Mouse (Mus musculus): Measurements from ENCODE around the gene Dnmt3l. TPM values are rescaled to one million over a fixed set of nuclear protein-coding genes. Genes with fewer than 3 reads are reported as not detected.

The Dnmt3l gene
- polyA plus RNA-seq, 1 experiment: 1.8 TPM

DNA sequence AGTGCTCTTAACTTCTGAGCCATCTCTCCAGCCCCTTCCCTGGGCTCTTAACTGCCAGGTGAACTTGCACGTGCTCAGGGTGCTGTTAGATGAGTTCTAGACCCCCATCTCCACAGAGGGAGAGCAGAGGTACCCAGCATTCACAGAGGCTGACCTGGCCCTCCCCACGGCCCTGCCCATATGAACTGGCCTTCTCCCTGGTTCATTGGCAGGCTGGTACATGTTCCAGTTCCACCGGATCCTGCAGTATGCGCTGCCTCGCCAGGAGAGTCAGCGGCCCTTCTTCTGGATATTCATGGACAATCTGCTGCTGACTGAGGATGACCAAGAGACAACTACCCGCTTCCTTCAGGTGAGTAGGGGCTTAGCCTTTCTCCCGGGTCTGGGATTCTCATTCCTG is 15.3 kb downstream of the Dnmt3l start:
- Histone ChIP-seq H3K4me1 (ENCODE audit: control insufficient read depth, insufficient read depth, low read length) (no peaks in the 10 kb centered on the region), H3K27me3 (ENCODE audit: control insufficient read depth, insufficient read depth, low read length) (no peaks in the 10 kb centered on the region), H3K27ac (ENCODE audit: insufficient read depth, low read length) (no peak overlapping the region), H3K4me3 (replicated peaks; ENCODE audit: insufficient read depth, low read depth, low read length) (no peak overlapping the region)
- TF ChIP-seq POLR2A (IDR thresholded peaks at IDR 0.05; ENCODE audit: borderline replicate concordance, insufficient read depth, low read length) (no peak), CTCF (IDR thresholded peaks at IDR 0.05; ENCODE audit: borderline replicate concordance, insufficient read depth, low read depth, low read length) (no peak)
- WGBS: 75% methylated on average over 8 of the region's 8 CpGs
- DNase-seq: no peak

DNA sequence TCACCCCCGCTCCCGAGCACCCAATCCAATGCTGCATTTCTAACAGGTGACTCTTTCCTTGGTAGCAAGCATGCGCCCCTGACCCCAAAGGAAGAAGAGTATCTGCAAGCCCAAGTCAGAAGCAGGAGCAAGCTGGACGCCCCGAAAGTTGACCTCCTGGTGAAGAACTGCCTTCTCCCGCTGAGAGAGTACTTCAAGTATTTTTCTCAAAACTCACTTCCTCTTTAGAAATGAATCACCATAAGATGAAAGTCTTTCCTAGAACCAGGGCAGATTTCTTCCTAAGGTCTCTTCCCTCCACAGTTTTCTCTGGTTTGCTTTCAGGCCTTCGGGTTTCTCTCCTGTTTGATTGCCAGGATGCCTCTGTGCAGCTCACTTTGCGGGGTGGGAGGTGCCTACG is 21.4 kb downstream of the Dnmt3l start:
- Histone ChIP-seq H3K4me1 (ENCODE audit: control insufficient read depth, insufficient read depth, low read length) (no peaks in the 10 kb centered on the region), H3K4me3 (replicated peaks; ENCODE audit: insufficient read depth, low read depth, low read length) (no peak overlapping the region), H3K27ac (ENCODE audit: insufficient read depth, low read length) (no peak overlapping the region), H3K27me3 (ENCODE audit: control insufficient read depth, insufficient read depth, low read length) (no peaks in the 10 kb centered on the region)
- 90% methylated on average over 9 of the region's 9 CpGs for WGBS
- DNase-seq: no peak
- no peak for TF ChIP-seq POLR2A (IDR thresholded peaks at IDR 0.05; ENCODE audit: borderline replicate concordance, insufficient read depth, low read length)
- TF ChIP-seq CTCF (IDR thresholded peaks at IDR 0.05; ENCODE audit: borderline replicate concordance, insufficient read depth, low read depth, low read length): no peak

- no peak overlapping the region for H3K4me3 ChIP-seq (replicated peaks; ENCODE audit: insufficient read depth, low read depth, low read length)
- TF ChIP-seq POLR2A (IDR thresholded peaks at IDR 0.05; ENCODE audit: borderline replicate concordance, insufficient read depth, low read length): no peak
- no peak for TF ChIP-seq CTCF (IDR thresholded peaks at IDR 0.05; ENCODE audit: borderline replicate concordance, insufficient read depth, low read depth, low read length)
- H3K27ac ChIP-seq (ENCODE audit: insufficient read depth, low read length): no peak overlapping the region
- DNase-seq: no peak
- H3K27me3 ChIP-seq (ENCODE audit: control insufficient read depth, insufficient read depth, low read length): no peaks in the 10 kb centered on the region
- 49% methylated on average over 4 of the region's 4 CpGs for WGBS
- no peaks in the 10 kb centered on the region for H3K4me1 ChIP-seq (ENCODE audit: control insufficient read depth, insufficient read depth, low read length)
These were observed 25.5 kb downstream of the Dnmt3l start for GRCm38 (mm10) chr10:78067226-78067625.

DNA sequence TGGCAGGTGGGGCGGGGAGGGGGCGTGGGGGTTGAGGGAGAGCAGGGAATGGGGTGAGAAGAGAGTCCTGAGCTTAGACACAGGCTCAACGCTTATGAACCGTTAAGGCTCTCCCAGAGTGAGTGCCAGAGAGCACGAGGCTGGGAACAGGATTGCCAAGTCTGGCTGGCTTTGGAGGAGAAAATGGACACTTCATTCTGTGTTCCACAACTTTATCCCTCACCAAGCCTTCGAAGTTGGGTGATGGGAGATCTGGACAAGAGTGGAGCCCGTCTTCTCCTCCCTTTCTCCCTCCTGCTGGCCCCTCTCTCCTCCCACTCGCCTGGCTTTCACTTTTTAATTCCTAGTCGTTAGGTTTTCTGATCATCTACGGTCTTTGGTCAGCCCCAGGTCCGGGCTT is 26.8 kb downstream of the Dnmt3l start:
- Histone ChIP-seq H3K4me3 (replicated peaks; ENCODE audit: insufficient read depth, low read depth, low read length) (no peak overlapping the region), H3K4me1 (ENCODE audit: control insufficient read depth, insufficient read depth, low read length) (no peaks in the 10 kb centered on the region), H3K27ac (ENCODE audit: insufficient read depth, low read length) (no peak overlapping the region), H3K27me3 (ENCODE audit: control insufficient read depth, insufficient read depth, low read length) (no peaks in the 10 kb centered on the region)
- DNase-seq: no peak
- TF ChIP-seq POLR2A (IDR thresholded peaks at IDR 0.05; ENCODE audit: borderline replicate concordance, insufficient read depth, low read length): no peak
- no peak for TF ChIP-seq CTCF (IDR thresholded peaks at IDR 0.05; ENCODE audit: borderline replicate concordance, insufficient read depth, low read depth, low read length)
- WGBS: 13% methylated on average over 11 of the region's 11 CpGs

- Histone ChIP-seq H3K27ac (ENCODE audit: insufficient read depth, low read length) (no peak within 1 kb of the TSS), H3K27me3 (ENCODE audit: control insufficient read depth, insufficient read depth, low read length) (no peaks in the 10 kb centered on the region), H3K4me3 (replicated peaks; ENCODE audit: insufficient read depth, low read depth, low read length) (peak within 1 kb of the TSS; percentile 75), H3K4me1 (ENCODE audit: control insufficient read depth, insufficient read depth, low read length) (no peaks in the 10 kb centered on the region)
- peak; percentile 21; the same call in 1 of the 2 replicates for TF ChIP-seq CTCF (IDR thresholded peaks at IDR 0.05; ENCODE audit: borderline replicate concordance, insufficient read depth, low read depth, low read length)
- peak; percentile 31; the same call in 1 of the 2 replicates for TF ChIP-seq POLR2A (IDR thresholded peaks at IDR 0.05; ENCODE audit: borderline replicate concordance, insufficient read depth, low read length)
- WGBS: under 1% methylated on average over 66 of the region's 66 CpGs
- peak; percentile 66 to 69 for DNase-seq
These were observed 27.6 kb downstream of the Dnmt3l start, which contains the start of gene Icosl for GRCm38 (mm10) chr10:78069101-78070011. Icosl (plus strand) TSS chr10:78069302.

DNA sequence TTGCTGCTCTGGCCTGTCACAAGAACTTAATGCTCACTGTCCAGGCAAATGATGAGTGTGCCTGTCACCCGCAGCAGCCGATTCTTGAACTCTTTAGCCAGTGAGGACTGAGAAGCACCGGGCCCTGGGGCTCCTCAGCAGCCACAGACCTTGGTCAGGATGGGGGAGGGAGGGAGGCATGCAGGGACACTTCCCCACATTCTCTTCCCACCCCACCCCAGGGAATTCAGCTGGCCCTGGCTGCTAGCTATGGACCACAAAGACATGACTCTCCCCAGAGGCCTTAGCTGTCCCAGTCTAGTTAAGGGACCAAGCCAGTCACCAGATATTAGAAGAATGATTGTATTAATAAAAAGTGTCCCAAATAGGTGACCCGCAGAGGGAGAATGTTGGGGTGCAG is 32.4 kb downstream of the Dnmt3l start:
- no peaks in the 10 kb centered on the region for H3K4me1 ChIP-seq (ENCODE audit: control insufficient read depth, insufficient read depth, low read length)
- no peak overlapping the region for H3K27ac ChIP-seq (ENCODE audit: insufficient read depth, low read length)
- no peak for TF ChIP-seq CTCF (IDR thresholded peaks at IDR 0.05; ENCODE audit: borderline replicate concordance, insufficient read depth, low read depth, low read length)
- no peak for TF ChIP-seq POLR2A (IDR thresholded peaks at IDR 0.05; ENCODE audit: borderline replicate concordance, insufficient read depth, low read length)
- no peak for DNase-seq
- WGBS: 84% methylated on average over 4 of the region's 4 CpGs
- H3K27me3 ChIP-seq (ENCODE audit: control insufficient read depth, insufficient read depth, low read length): no peaks in the 10 kb centered on the region
- no peak overlapping the region for H3K4me3 ChIP-seq (replicated peaks; ENCODE audit: insufficient read depth, low read depth, low read length)

GRCm38 (mm10) chr10:78074977-78075376 is 33.2 kb downstream of the Dnmt3l start:
- no peak for TF ChIP-seq POLR2A (IDR thresholded peaks at IDR 0.05; ENCODE audit: borderline replicate concordance, insufficient read depth, low read length)
- TF ChIP-seq CTCF (IDR thresholded peaks at IDR 0.05; ENCODE audit: borderline replicate concordance, insufficient read depth, low read depth, low read length): no peak

GRCm38 (mm10) chr10:78077862-78078261 is 36.1 kb downstream of the Dnmt3l start:
- no peak overlapping the region for H3K27ac ChIP-seq (ENCODE audit: insufficient read depth, low read length)
- TF ChIP-seq POLR2A (IDR thresholded peaks at IDR 0.05; ENCODE audit: borderline replicate concordance, insufficient read depth, low read length) (no peak), CTCF (IDR thresholded peaks at IDR 0.05; ENCODE audit: borderline replicate concordance, insufficient read depth, low read depth, low read length) (no peak)
- WGBS: 48% methylated on average over 9 of the region's 9 CpGs

More at GRCm38 (mm10) chr10:78074977-78075376, 33.2 kb downstream of the Dnmt3l start:
- no peak for DNase-seq
- Histone ChIP-seq H3K4me1 (ENCODE audit: control insufficient read depth, insufficient read depth, low read length) (no peaks in the 10 kb centered on the region), H3K4me3 (replicated peaks; ENCODE audit: insufficient read depth, low read depth, low read length) (no peak overlapping the region), H3K27ac (ENCODE audit: insufficient read depth, low read length) (no peak overlapping the region), H3K27me3 (ENCODE audit: control insufficient read depth, insufficient read depth, low read length) (no peaks in the 10 kb centered on the region)
- WGBS: 89% methylated on average over 11 of the region's 11 CpGs

More at GRCm38 (mm10) chr10:78077862-78078261, 36.1 kb downstream of the Dnmt3l start:
- Histone ChIP-seq H3K27me3 (ENCODE audit: control insufficient read depth, insufficient read depth, low read length) (no peaks in the 10 kb centered on the region), H3K4me1 (ENCODE audit: control insufficient read depth, insufficient read depth, low read length) (no peaks in the 10 kb centered on the region), H3K4me3 (replicated peaks; ENCODE audit: insufficient read depth, low read depth, low read length) (no peak overlapping the region)
- DNase-seq: no peak
